Mouse (Mus musculus) stomach, postnatal 0 days (tissue): ENCODE data around the gene Gm11562. TPM values are rescaled to one million over a fixed set of nuclear protein-coding genes. Genes with fewer than 3 reads are reported as not detected.
"Not testable (repeated sequence)": the region's sequence is repeated elsewhere in the genome, so short reads cannot be mapped to it uniquely, and the experiment has no call there.

Experiments used
- ATAC-seq: fragments of 200-750 bp; cut with Nextera tagmentation; 2 replicates; pipeline ENCODE4 v1.8.0; 2017; ENCODE audit not compliant: low FRiP score, low TSS enrichment
- DNase-seq: peaks from one replicate; pipeline ENCODE4 v3.0.0-alpha.2; 2016; ENCODE audit warnings: low spot score
- H3K27ac ChIP-seq: fragments of 300-500 bp; sonication (generic); replicated peaks from 2 replicates; pipeline ENCODE4 v1.5.1; 2014; ENCODE audit warnings: mild to moderate bottlenecking, control low read depth
- H3K27me3 ChIP-seq: fragments of 300-500 bp; sonication (generic); 2 replicates; pipeline ENCODE4 v1.6.1; 2014; ENCODE audit warnings: low read length; ENCODE audit not compliant: control insufficient read depth, insufficient read depth
- H3K36me3 ChIP-seq: fragments of 300-500 bp; sonication (generic); 2 replicates; pipeline ENCODE4 v1.6.1; 2014; ENCODE audit warnings: low read length, mixed read lengths; ENCODE audit not compliant: control insufficient read depth, insufficient read depth
- H3K4me1 ChIP-seq: fragments of 300-500 bp; sonication (generic); replicated peaks from 2 replicates; pipeline ENCODE4 v1.6.1; 2014; ENCODE audit warnings: antibody characterized with exemption; ENCODE audit not compliant: control insufficient read depth, insufficient read depth
- H3K4me2 ChIP-seq: fragments of 300-500 bp; sonication (generic); replicated peaks from 2 replicates; pipeline ENCODE4 v1.6.1; 2014; ENCODE audit warnings: low read depth, mild to moderate bottlenecking, control low read depth, moderate library complexity
- H3K4me3 ChIP-seq: fragments of 300-500 bp; sonication (generic); 2 replicates; pipeline ENCODE4 v1.5.1; 2014; ENCODE audit warnings: low read depth, low read length, control low read depth
- H3K9ac ChIP-seq: fragments of 300-500 bp; sonication (generic); 2 replicates; pipeline ENCODE4 v1.6.1; 2014; ENCODE audit warnings: mild to moderate bottlenecking, low read length, control low read depth, mixed read lengths
- H3K9me3 ChIP-seq: fragments of 300-500 bp; sonication (generic); 2 replicates; pipeline ENCODE4 v1.6.1; 2016; ENCODE audit warnings: low read length; ENCODE audit not compliant: control insufficient read depth
- CTCF ChIP-seq: IDR thresholded peaks from 2 replicates; pipeline ENCODE4 v1.5.1; 2016; ENCODE audit warnings: antibody characterized with exemption, low read depth, mild to moderate bottlenecking, moderate library complexity
- EP300 ChIP-seq: optimal IDR thresholded peaks from 2 replicates; pipeline ENCODE3; 2016; ENCODE audit warnings: antibody characterized with exemption
- WGBS: fragments of 180-500 bp; shearing (Covaris S2); extraction: QIAGEN DNeasy Blood & Tissue Kit; methylation state at CpG from one replicate; pipeline ENCODE4 v1.1.7; 2014; 5-methylcytosine and 5-hydroxymethylcytosine counted together
- polyA plus RNA-seq: library from polyadenylated mRNA; unstranded; fragments of >200 nt; fragmentation: Nextera tagmentation; extraction: Ambion mirVana; gene quantifications from 2 replicates; pipeline ENCODE4 v1.2.1, GENCODE M21; 2015

Gm11562 gene
- polyA plus RNA-seq, 1 experiment from 2014 or later = not detected

- TF ChIP-seq CTCF (no peak), EP300 (no peak)
- Histone ChIP-seq H3K4me1 (no peaks in the 10 kb centered on the region), H3K9ac (no peak within 1 kb of the TSS), H3K9me3 (no peaks in the 10 kb centered on the region), H3K27ac (no peak within 1 kb of the TSS), H3K4me3 (no peak within 1 kb of the TSS), H3K27me3 (no peaks in the 10 kb centered on the region), H3K36me3 (no peaks in the 10 kb centered on the region), H3K4me2 (no peak within 1 kb of the TSS)
- DNase-seq (no peak), ATAC-seq (no peak)
- 42% methylated on average over 8 of the region's 8 CpGs for whole genome bisulfite sequencing
These were observed 14.5 kb upstream of the Gm11562 start, which contains the start of gene Krtap4-2 for GRCm38 (mm10) chr11:99634653-99635134. Krtap4-2 (minus strand) TSS chr11:99635084.

- H3K4me1 ChIP-seq = no peaks in the 10 kb centered on the region
- no peak for DNase-seq
- H3K36me3 ChIP-seq = no peaks in the 10 kb centered on the region
- no peaks in the 10 kb centered on the region for H3K9me3 ChIP-seq
- no peak for ATAC-seq
- WGBS = 76% methylated on average over 2 of the region's 2 CpGs
- H3K4me2 ChIP-seq = no peak overlapping the region
- no peak overlapping the region for H3K27ac ChIP-seq
- H3K27me3 ChIP-seq = no peaks in the 10 kb centered on the region
- H3K4me3 ChIP-seq = no peak overlapping the region
- TF ChIP-seq CTCF (no peak), EP300 (no peak)
- H3K9ac ChIP-seq = no peak overlapping the region
These were observed 13.1 kb upstream of the Gm11562 start for GRCm38 (mm10) chr11:99633293-99633692.

- Histone ChIP-seq H3K4me1 (no peaks in the 10 kb centered on the region), H3K9ac (no peak overlapping the region), H3K4me2 (no peak overlapping the region), H3K4me3 (no peak overlapping the region), H3K36me3 (no peaks in the 10 kb centered on the region), H3K27ac (no peak overlapping the region), H3K9me3 (no peaks in the 10 kb centered on the region), H3K27me3 (no peaks in the 10 kb centered on the region)
- DNase-seq (no peak), ATAC-seq (peak; percentile 77)
- 28% methylated on average over 3 of the region's 3 CpGs for WGBS
- TF ChIP-seq CTCF (no peak), EP300 (no peak)
These were observed 10.7 kb upstream of the Gm11562 start for GRCm38 (mm10) chr11:99630890-99631289.

- TF ChIP-seq CTCF = no peak
- Histone ChIP-seq H3K9me3 (no peaks in the 10 kb centered on the region), H3K27ac (no peak within 1 kb of the TSS), H3K4me1 (no peaks in the 10 kb centered on the region), H3K36me3 (no peaks in the 10 kb centered on the region), H3K4me3 (no peak within 1 kb of the TSS), H3K9ac (no peak within 1 kb of the TSS), H3K4me2 (no peak within 1 kb of the TSS), H3K27me3 (no peaks in the 10 kb centered on the region)
- no peak for ATAC-seq
- WGBS = 73% methylated on average over 4 of the region's 4 CpGs
- DNase-seq = no peak
These were observed 7.9 kb upstream of the Gm11562 start, which contains the start of gene Krtap4-1 for GRCm38 (mm10) chr11:99628138-99628537. Krtap4-1 (minus strand) TSS chr11:99628238.

GRCm38 (mm10) chr11:99614796-99615363, 5.4 kb downstream of the Gm11562 start, which contains the start of gene Krtap2-4:
Krtap2-4 (minus strand) TSS chr11:99614846.
- 65% methylated on average over 3 of the region's 3 CpGs for WGBS
- peak; percentile 90 for ATAC-seq
- no peak for TF ChIP-seq CTCF
- TF ChIP-seq EP300 = no peak

GRCm38 (mm10) chr11:99610089-99610488, 10.1 kb downstream of the Gm11562 start, which contains the start of gene Gm11937:
Gm11937 (minus strand) TSS chr11:99610189.
- WGBS = 51% methylated on average over 2 of the region's 2 CpGs
- not testable (repeated sequence) for H3K4me3 ChIP-seq, H3K9ac ChIP-seq, H3K27me3 ChIP-seq, H3K27ac ChIP-seq, H3K4me1 ChIP-seq, ATAC-seq, H3K36me3 ChIP-seq, H3K4me2 ChIP-seq, H3K9me3 ChIP-seq, DNase-seq

More at GRCm38 (mm10) chr11:99614796-99615363, 5.4 kb downstream of the Gm11562 start, which contains the start of gene Krtap2-4:
- no peaks in the 10 kb centered on the region for H3K36me3 ChIP-seq
- no peak for DNase-seq
- no peak within 1 kb of the TSS for H3K4me2 ChIP-seq
- no peaks in the 10 kb centered on the region for H3K27me3 ChIP-seq
- no peaks in the 10 kb centered on the region for H3K9me3 ChIP-seq
- no peak within 1 kb of the TSS for H3K9ac ChIP-seq
- no peak within 1 kb of the TSS for H3K4me3 ChIP-seq
- no peak within 1 kb of the TSS for H3K27ac ChIP-seq
- H3K4me1 ChIP-seq = no peaks in the 10 kb centered on the region
